Mouse (Mus musculus) neural tube, embryonic 13.5 days (tissue): ENCODE results near the gene Msrb1. TPM values are rescaled to one million over a fixed set of nuclear protein-coding genes. Genes with fewer than 3 reads are reported as not detected.

ENCODE experiments used
- ATAC-seq: fragments of 200-750 bp; cut with Nextera tagmentation; 2 replicates; pipeline ENCODE4 v1.8.0; 2017; ENCODE audit warnings: low read depth, mild to moderate bottlenecking, moderate TSS enrichment, moderate library complexity
- H3K27ac ChIP-seq: fragments of 300-500 bp; sonication (generic); replicated peaks from 2 replicates; pipeline ENCODE4 v1.5.1; 2015; ENCODE audit warnings: moderate library complexity, mild to moderate bottlenecking, inconsistent platforms
- H3K27me3 ChIP-seq: fragments of 300-500 bp; sonication (generic); 2 replicates; pipeline ENCODE4 v1.6.1; 2015; ENCODE audit warnings: mild to moderate bottlenecking, inconsistent platforms
- H3K36me3 ChIP-seq: fragments of 300-500 bp; sonication (generic); 2 replicates; pipeline ENCODE4 v1.6.1; 2015; ENCODE audit warnings: mild to moderate bottlenecking, inconsistent platforms
- H3K4me1 ChIP-seq: fragments of 300-500 bp; sonication (generic); replicated peaks from 2 replicates; pipeline ENCODE4 v1.6.1; 2015; ENCODE audit warnings: inconsistent platforms
- H3K4me2 ChIP-seq: fragments of 300-500 bp; sonication (generic); 2 replicates; pipeline ENCODE4 v1.6.1; 2015; ENCODE audit warnings: inconsistent platforms, mild to moderate bottlenecking, moderate library complexity
- H3K4me3 ChIP-seq: fragments of 300-500 bp; sonication (generic); 2 replicates; pipeline ENCODE4 v1.5.1; 2015; ENCODE audit warnings: mild to moderate bottlenecking, inconsistent platforms
- H3K9ac ChIP-seq: fragments of 300-500 bp; sonication (generic); 2 replicates; pipeline ENCODE4 v1.6.1; 2015; ENCODE audit warnings: moderate library complexity, mild to moderate bottlenecking, inconsistent platforms
- H3K9me3 ChIP-seq: fragments of 300-500 bp; sonication (generic); 2 replicates; pipeline ENCODE4 v1.6.1; 2016; ENCODE audit warnings: inconsistent platforms
- WGBS: fragments of 180-500 bp; shearing (Covaris S2); methylation state at CpG from one replicate; pipeline ENCODE4 v1.1.7; 2015; 5-methylcytosine and 5-hydroxymethylcytosine counted together
- polyA plus RNA-seq: library from polyadenylated mRNA; unstranded; fragments of >200 nt; fragmentation: Nextera tagmentation; extraction: Ambion mirVana; gene quantifications from 2 replicates; pipeline ENCODE4 v1.2.1, GENCODE M21; 2015

Msrb1 gene
- polyA plus RNA-seq, 1 experiment from 2014 or later = 29.4 TPM

DNA sequence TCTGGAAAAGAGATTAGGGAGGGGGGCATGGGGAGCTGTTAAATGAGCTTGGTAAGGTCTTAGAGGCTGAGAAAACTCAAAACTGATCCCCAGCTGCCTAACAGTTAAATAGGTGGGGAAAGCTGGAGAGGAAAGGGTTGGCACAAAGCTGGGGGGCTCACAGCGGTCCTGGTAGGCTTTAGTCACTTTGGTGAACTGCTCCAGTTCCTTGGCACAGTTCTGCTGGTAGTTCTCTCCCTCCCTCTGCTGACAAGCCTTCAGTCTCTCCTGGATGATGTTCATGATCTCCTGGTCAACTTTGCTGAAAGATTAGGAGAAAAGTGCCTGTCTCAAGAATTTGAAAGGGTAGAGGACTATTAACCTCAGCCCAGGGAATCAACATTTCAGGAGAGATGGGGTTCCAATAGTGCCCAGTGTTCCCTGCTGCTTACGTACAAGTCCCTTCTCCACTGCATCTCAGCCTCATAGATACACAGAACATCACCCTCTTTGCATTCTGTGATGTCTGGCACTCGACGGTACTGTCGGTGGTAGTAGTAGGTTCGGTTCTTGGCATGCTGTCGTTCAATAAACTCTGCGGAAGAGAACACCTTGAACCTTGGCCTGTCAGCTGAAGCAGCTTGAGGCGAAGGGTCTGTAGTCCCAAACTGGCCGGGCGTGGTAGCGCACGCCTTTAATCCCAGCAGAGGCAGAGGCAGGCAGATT lies 14.1 kb upstream of the Msrb1 start:
- Histone ChIP-seq H3K9me3 (no peaks in the 10 kb centered on the region), H3K27me3 (0 out of 2 replicates have a peak, but pooled peaks cover under 1% of the 10 kb centered on the region), H3K4me2 (peak overlapping the region; percentile 95), H3K9ac (peak overlapping the region; percentile 96), H3K27ac (no peak overlapping the region), H3K4me3 (peak overlapping the region; percentile 87; the same call in 1 of the 2 replicates), H3K4me1 (peaks cover 42% of the 10 kb centered on the region), H3K36me3 (peaks cover 18% of the 10 kb centered on the region)
- 32% methylated on average over 13 of the region's 13 CpGs for whole genome bisulfite sequencing
- ATAC-seq = no peak

DNA sequence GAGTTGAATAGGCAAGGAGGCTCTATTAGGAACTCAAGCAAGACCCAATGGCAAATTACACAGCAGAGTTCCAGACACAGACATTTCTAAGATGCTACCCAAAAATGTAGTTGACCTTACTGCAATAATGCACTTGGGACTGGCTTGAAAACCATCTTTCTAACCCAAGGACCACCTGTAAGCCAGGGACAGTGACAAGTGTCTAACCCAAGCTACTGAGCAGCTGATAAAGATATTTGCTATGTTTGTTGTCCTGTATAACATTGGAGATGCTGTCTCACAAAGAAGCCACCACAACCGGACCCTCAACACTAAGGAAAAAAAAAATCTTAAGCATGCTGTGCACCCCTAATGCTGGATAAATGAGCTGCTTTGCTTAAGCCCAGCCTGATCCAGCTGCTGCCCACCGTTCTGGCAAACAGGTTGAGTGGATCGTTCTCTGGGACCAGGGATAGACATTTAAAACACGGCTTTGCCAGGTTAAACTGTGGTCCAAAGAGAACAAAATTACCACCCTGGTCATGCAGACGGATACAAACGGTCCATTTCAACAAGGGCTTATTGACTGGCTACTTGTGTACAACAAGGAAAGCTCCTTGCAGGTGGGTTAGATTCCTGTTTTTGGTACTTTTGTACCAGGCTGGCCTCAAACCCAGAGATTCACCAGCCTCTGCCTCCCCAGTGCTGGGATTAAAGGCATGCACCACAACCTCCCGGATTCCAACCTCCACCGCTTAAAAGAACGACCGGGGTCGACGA lies 13.1 kb upstream of the Msrb1 start:
- ATAC-seq = no peak

DNA sequence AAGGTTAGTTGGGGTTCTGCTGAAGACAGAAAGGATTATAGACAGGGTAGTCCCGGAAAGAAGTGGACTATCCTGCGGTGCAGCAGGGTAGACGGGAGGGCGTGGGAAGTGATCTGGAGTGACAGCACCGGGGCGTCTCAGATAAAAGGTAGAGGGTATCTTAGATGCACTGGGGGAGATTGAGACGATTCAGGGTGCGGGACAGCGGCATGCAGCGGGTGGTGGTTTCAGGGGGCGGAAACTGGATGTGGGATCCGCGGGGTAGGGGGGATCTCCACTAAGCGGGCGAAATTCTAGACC lies 12.6 kb upstream of the Msrb1 start:
- Histone ChIP-seq H3K4me3 (peak overlapping the region; percentile 87), H3K4me1 (peaks cover 35% of the 10 kb centered on the region), H3K36me3 (peaks cover 18% of the 10 kb centered on the region), H3K27me3 (0 out of 2 replicates have a peak, but pooled peaks cover 10% of the 10 kb centered on the region), H3K4me2 (peak overlapping the region; percentile 95), H3K9me3 (no peaks in the 10 kb centered on the region), H3K9ac (peak overlapping the region; percentile 96), H3K27ac (peak overlapping the region; percentile 86)
- WGBS = under 1% methylated on average over 15 of the region's 15 CpGs
- no peak; the same call in 1 of the 2 replicates for ATAC-seq

More for the DNA sequence above, 13.1 kb upstream of the Msrb1 start:
- Histone ChIP-seq H3K4me2 (peak overlapping the region; percentile 95), H3K27me3 (0 out of 2 replicates have a peak, but pooled peaks cover 9% of the 10 kb centered on the region), H3K4me1 (peaks cover 40% of the 10 kb centered on the region), H3K4me3 (peak overlapping the region; percentile 87), H3K9me3 (no peaks in the 10 kb centered on the region), H3K9ac (peak overlapping the region; percentile 96), H3K27ac (peak overlapping the region; percentile 86), H3K36me3 (peaks cover 18% of the 10 kb centered on the region)
- 3% methylated on average over 12 of the region's 12 CpGs for WGBS

DNA sequence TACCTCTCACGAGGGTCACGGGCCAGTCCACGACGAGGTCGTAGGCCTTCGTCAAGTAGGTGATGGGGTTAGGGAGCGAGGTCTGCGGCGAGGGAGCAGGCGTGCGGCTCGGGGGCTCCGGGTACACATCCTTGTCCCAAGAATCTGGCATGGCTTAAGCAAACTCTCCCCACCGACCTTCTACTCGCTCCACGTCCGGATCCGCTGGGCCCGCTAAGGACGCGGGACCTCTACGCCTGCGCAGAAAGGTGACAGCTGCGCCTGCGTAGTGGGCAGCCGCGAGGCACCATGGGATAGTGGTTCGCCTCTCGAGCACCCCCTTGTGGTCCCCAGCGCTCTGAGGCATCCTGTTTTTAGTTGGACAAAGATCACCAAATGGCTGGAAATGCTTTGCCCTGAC lies 12.3 kb upstream of the Msrb1 start, which contains the start of gene Ndufb10:
Gene Ndufb10, minus strand, starts transcription at position 295 of the 400 bp plus-strand sequence.
- Histone ChIP-seq H3K27me3 (0 out of 2 replicates have a peak, but pooled peaks cover 10% of the 10 kb centered on the region), H3K4me3 (peak within 1 kb of the TSS; percentile 87), H3K9me3 (no peaks in the 10 kb centered on the region), H3K4me2 (peak within 1 kb of the TSS; percentile 95), H3K36me3 (peaks cover 18% of the 10 kb centered on the region), H3K4me1 (peaks cover 31% of the 10 kb centered on the region), H3K9ac (peak within 1 kb of the TSS; percentile 96), H3K27ac (peak within 1 kb of the TSS; percentile 86)
- peak; percentile 72 for ATAC-seq
- under 1% methylated on average over 30 of the region's 30 CpGs for WGBS

DNA sequence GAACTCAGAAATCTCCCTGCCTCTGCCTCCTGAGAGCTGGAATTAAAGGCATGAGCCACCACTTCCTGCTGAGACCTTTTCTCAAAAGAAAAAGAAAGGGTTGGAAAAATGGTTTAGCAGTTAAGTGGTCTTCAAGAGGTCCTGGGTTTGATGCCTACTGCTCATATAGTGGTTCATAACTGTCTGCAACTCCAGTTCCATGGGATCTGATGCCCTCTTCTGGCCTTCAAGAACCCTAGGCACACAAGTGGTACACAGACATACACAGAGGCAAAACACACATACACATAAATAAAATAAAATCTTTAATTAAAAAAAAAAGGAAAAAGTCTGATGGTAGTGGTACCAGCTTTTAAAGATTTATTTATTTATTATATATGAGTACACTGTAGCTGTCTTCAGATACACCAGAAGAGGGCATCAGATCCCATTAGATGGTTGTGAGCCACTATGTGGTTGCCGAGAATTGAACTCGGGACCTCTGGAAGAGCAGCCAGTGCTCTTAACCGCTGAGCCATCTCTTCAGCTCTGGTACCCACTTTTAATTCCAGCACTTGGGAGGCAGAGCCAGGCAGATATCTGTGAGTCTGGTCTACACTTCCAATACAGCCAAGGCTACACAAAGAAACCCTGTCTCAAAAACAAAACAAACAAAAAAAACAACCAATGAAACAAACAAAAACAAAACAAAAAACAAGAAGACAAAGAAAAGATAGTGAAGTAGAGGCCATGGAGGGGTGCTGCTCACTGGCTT lies 10.6 kb upstream of the Msrb1 start:
- ATAC-seq = no peak

DNA sequence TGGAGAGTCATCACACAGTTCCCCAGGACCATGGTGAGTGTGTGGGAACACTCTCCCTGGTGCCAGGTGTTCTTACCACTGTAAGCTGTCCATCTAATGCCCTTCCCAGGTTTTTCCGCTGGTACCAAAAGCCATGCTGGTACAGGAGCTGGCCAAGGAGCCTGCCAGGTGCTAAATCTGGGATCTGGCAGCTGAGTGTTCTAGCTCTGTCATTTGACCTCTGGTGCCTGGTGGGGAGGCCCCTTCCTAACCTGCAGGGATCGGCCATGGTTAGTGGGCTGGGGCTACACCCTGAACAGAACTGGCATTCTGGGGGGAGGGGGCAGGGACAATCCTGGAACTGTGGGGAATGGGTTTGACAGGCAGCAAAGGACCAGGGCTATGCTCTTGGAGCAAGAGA lies 8.8 kb upstream of the Msrb1 start, which contains the start of gene Rpl3l:
Gene Rpl3l, plus strand, starts transcription at position 203 of the 400 bp plus-strand sequence.
- Histone ChIP-seq H3K4me2 (no peak within 1 kb of the TSS), H3K9ac (no peak within 1 kb of the TSS), H3K4me1 (peaks cover 12% of the 10 kb centered on the region), H3K27ac (no peak within 1 kb of the TSS), H3K27me3 (peaks cover 10% of the 10 kb centered on the region; the same call in 1 of the 2 replicates), H3K4me3 (no peak within 1 kb of the TSS), H3K9me3 (no peaks in the 10 kb centered on the region), H3K36me3 (peaks cover 1% of the 10 kb centered on the region)
- 80% methylated on average over 2 of the region's 2 CpGs for WGBS
- no peak for ATAC-seq

More for the DNA sequence above, 10.6 kb upstream of the Msrb1 start:
- H3K9ac ChIP-seq = no peak overlapping the region
- WGBS = 79% methylated on average over 3 of the region's 3 CpGs
- 0 out of 2 replicates have a peak, but pooled peaks cover 10% of the 10 kb centered on the region for H3K27me3 ChIP-seq
- no peak overlapping the region for H3K27ac ChIP-seq
- no peaks in the 10 kb centered on the region for H3K9me3 ChIP-seq
- H3K4me2 ChIP-seq = no peak overlapping the region
- no peak overlapping the region for H3K4me3 ChIP-seq
- peaks cover 18% of the 10 kb centered on the region for H3K36me3 ChIP-seq
- H3K4me1 ChIP-seq = peaks cover 28% of the 10 kb centered on the region

DNA sequence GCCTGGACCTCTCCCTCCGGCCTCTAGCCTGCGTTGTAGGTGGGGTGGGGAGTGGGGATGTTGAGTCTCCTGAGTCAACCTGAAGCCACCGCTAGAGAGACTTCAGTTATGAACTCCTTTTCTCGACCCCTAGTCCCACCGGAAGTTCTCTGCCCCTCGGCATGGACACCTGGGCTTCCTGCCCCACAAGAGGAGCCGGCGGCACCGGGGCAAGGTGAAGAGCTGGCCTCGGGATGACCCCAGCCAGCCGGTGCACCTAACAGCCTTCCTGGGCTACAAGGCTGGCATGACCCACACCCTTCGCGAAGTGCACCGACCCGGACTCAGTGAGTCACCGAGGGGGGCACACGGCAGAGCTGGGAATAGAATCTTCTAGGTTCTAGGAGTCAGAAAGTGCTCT lies 8.3 kb upstream of the Msrb1 start:
- Histone ChIP-seq H3K4me3 (no peak overlapping the region), H3K36me3 (no peaks in the 10 kb centered on the region), H3K4me1 (peaks cover 6% of the 10 kb centered on the region), H3K27ac (no peak overlapping the region), H3K27me3 (peaks cover 10% of the 10 kb centered on the region; the same call in 1 of the 2 replicates), H3K9me3 (no peaks in the 10 kb centered on the region), H3K9ac (no peak overlapping the region), H3K4me2 (no peak overlapping the region)
- WGBS = 77% methylated on average over 17 of the region's 17 CpGs
- no peak for ATAC-seq

DNA sequence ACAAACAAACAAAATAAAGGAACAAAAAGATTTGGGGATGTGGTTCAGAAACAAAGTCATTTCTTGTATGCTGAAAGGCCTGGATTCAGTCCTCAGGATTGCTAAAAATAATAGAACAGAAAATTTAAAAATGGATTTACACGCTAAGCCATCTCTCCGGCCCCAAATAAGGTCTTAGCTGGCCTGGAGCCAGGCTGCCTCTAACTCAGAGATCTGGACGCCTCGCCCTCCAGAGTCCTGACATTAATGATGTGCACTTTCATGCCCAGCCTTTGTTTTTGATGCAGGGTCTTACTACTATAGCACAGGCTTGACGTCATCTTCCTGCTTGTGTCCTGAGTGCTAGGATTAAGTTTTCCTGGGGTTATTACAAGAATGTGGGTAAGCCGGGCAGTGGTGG lies 7.4 kb upstream of the Msrb1 start:
- H3K4me2 ChIP-seq = no peak overlapping the region
- no peaks in the 10 kb centered on the region for H3K36me3 ChIP-seq
- H3K27me3 ChIP-seq = peaks cover 10% of the 10 kb centered on the region
- H3K4me3 ChIP-seq = no peak overlapping the region
- no peak for ATAC-seq
- H3K9ac ChIP-seq = no peak overlapping the region
- H3K4me1 ChIP-seq = no peaks in the 10 kb centered on the region
- no peaks in the 10 kb centered on the region for H3K9me3 ChIP-seq
- WGBS = 79% methylated on average over 6 of the region's 6 CpGs
- no peak overlapping the region for H3K27ac ChIP-seq

DNA sequence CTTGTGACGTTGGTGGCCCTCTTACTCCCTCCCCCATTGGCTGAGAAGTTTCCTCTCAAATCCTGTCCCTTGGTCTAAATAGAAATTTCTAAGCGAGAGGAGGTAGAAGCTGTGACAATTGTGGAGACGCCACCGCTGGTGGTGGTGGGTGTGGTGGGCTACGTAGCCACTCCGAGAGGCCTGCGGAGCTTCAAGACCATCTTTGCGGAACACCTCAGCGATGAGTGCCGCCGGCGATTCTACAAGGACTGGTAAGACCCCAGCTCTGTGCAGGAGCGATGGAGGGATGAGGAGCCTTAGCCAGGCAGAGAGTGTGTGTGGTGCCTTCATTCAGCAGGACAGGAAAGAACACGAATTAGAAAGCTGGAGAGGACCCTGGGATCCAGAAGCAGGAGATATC lies 5.7 kb upstream of the Msrb1 start:
- WGBS = 82% methylated on average over 14 of the region's 14 CpGs
- Histone ChIP-seq H3K9me3 (no peaks in the 10 kb centered on the region), H3K9ac (no peak overlapping the region), H3K36me3 (no peaks in the 10 kb centered on the region), H3K27me3 (peaks cover 10% of the 10 kb centered on the region), H3K4me1 (peaks cover 4% of the 10 kb centered on the region), H3K4me2 (no peak overlapping the region), H3K4me3 (no peak overlapping the region), H3K27ac (no peak overlapping the region)
- no peak for ATAC-seq

DNA sequence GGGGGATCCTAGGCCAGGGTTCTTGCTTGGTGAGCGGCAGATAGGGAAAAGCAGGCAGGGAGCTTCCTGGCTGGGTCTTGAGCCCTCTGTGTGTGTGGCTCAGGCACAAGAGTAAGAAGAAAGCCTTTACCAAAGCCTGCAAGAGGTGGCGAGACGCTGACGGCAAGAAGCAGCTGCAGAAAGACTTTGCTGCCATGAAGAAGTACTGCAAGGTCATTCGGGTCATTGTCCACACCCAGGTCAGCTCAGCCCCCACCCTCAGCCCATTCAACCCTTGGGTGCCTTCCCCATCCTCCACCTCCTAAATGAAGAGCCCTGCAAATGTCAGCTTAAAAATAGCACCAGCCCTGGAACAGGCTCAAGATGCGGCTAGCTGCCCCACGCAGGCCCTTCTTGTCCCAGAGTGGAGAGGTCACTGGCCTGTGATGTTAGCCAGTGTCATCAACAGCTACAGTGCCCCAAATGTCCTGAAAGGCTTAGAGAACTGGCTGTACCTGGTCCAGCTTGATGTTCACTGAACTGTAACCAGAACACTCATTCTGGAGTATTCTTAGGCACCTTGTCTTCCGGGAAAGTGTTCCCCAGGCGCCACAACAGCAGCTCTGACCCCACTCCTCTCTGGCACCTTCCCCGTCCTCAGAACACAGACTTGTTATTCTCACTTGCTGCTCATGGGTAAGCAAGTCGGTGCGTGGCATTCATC lies 4.1 kb upstream of the Msrb1 start:
- 83% methylated on average over 12 of the region's 12 CpGs for WGBS
- H3K4me1 ChIP-seq = peaks cover 17% of the 10 kb centered on the region

DNA sequence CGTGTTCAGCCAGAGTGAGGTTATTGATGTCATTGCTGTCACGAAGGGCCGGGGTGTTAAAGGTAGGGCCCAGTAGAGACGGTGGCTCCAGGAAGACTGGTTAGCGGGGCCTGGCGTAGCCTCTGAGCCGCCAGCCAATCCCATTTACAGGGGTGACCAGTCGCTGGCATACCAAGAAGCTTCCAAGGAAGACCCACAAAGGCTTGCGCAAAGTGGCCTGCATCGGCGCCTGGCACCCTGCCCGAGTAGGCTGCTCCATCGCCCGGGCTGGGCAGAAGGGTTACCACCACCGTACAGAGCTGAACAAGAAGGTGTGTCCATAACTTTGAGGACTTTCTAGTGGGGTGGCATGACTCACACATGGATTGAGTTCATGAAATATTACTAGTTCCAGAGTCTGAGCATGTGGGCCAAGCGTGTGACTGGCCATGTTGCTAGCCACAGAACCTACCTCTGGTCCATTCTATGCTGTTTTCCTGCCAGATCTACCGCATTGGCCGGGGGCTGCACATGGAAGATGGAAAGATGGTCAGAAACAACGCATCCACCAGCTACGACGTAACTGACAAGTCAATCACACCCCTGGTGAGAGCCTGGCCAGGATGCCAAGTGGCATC lies 2.9 kb upstream of the Msrb1 start:
- ATAC-seq = no peak
- H3K4me2 ChIP-seq = no peak overlapping the region
- H3K9ac ChIP-seq = no peak overlapping the region; the same call in 1 of the 2 replicates
- WGBS = 90% methylated on average over 21 of the region's 21 CpGs
- no peak overlapping the region for H3K27ac ChIP-seq
- peaks cover 22% of the 10 kb centered on the region for H3K4me1 ChIP-seq
- no peak overlapping the region for H3K4me3 ChIP-seq
- H3K36me3 ChIP-seq = no peaks in the 10 kb centered on the region
- H3K9me3 ChIP-seq = no peaks in the 10 kb centered on the region
- no peaks in the 10 kb centered on the region; the same call in none of the 2 replicates for H3K27me3 ChIP-seq

More for the DNA sequence above, 4.1 kb upstream of the Msrb1 start:
- no peaks in the 10 kb centered on the region for H3K36me3 ChIP-seq
- H3K27ac ChIP-seq = no peak overlapping the region
- H3K9me3 ChIP-seq = no peaks in the 10 kb centered on the region
- peaks cover 10% of the 10 kb centered on the region for H3K27me3 ChIP-seq
- no peak overlapping the region for H3K4me2 ChIP-seq
- no peak overlapping the region for H3K4me3 ChIP-seq
- H3K9ac ChIP-seq = no peak overlapping the region
- ATAC-seq = no peak
